Mouse (Mus musculus): Measurements from ENCODE around the gene Gm6460.
"Not testable (repeated sequence)": the region's sequence is repeated elsewhere in the genome, so short reads cannot be mapped to it uniquely, and the experiment has no call there.

Gm6460 gene

GRCm38 (mm10) chr5:11594613-11595012 is at the start of gene Gm6460:
Gm6460 (plus strand) TSS chr5:11594913.
- DNase-seq (ENCODE audit: low spot score in 2 of 2) = not testable (repeated sequence)
